Mouse (Mus musculus) right cerebral cortex, postnatal 25 days (tissue): ENCODE results near the gene Krt34.

Experiments used
- DNase-seq: peaks from one replicate; pipeline ENCODE4 v3.0.0; 2022

Gene Krt34

DNA sequence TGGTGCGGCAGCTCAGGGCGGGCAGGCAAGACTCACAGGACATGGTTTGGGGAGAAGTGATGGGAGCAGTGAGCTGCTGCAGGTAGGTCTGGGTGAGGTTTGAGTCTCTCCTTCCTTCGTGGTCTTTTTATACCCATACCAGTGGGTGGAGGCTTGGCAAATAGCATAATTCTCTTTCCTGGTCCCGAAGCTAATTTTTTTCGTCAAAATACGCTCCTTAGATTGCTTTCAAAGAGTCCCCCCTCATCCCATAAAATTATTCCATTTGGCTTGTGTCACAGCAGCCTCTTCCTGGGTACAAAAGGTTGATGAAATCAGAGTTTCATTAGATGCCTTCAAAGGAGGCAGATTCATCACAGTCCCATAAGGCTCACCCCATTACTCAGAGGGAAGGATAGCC is at the start of gene Krt34:
Gene Krt34 (minus strand): TSS at position 101 of the 400 bp plus-strand sequence.
- no peak for DNase-seq

DNA sequence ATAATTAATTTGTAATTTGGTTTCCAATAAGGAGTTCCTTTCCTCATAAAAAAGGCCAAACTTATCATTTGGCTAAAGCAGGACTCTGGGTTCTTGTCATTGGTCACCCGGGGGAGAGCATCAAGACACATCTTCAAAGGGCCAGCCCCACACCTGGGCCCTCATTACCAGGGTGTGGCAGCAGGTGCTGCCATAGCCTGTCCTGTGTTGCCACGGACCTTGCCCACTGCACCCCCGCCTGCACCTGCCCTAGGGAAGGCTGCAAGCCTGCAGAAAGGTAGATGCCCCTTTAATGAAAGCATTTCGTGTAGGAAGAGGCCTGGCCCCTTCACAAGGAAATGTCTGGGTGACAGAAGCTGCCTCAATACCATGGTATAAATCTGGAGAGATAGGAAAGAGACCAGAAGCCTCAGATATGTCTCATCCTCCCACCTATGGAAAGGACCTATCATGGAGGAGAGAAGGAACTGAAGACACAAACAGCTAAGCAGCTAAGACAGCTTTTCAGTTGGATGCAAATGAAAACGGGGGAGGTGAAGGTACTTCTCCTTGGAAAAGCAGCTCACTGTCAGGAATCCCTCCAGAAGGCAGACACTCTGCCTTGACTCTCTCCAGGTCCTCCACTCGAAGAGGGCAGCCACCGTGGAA is 47.1 kb upstream of the Krt34 start:
- no peak for DNase-seq

DNA sequence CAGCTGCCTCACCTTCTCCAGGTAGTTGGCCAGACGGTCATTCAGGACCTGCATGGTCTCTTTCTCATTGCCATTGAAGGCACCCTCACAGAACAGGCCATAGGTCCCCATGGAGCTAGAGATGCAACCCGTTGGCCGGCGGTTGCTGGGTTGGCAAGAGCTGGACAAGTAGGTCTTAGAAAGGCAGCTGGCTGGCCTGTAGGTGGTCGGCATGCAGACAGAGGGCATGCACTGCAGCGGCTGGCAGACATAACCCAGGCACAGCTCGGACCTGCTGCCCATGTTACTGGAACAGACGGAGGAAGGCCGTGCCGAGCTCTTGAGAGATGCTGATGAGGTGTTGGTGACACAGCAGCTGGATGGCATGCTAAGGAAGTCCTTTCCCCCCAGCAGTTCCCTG is 46.5 kb upstream of the Krt34 start, which contains the start of gene Krt32:
Gene Krt32 (minus strand): TSS at position 366 of the 400 bp plus-strand sequence.
- DNase-seq, result no peak

DNA sequence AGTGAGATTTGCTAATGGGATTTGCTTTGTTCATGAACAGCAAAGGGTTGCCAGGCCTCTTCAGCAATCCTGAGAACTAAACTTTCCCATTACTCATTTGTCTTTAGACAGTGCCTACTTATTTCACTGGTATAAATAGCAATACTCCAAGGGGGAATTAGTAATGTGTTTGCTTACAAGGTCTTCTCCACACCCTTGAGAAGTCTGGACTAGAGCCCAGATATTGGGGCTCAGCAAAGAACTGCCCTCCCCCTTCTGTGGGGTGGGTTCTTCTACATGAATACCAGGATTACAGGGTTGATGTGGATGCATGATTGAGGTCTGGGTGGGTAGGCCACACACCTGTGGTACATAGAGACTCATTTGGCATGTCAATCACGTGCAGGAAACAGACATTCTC is 32.5 kb upstream of the Krt34 start:
- DNase-seq, result no peak

DNA sequence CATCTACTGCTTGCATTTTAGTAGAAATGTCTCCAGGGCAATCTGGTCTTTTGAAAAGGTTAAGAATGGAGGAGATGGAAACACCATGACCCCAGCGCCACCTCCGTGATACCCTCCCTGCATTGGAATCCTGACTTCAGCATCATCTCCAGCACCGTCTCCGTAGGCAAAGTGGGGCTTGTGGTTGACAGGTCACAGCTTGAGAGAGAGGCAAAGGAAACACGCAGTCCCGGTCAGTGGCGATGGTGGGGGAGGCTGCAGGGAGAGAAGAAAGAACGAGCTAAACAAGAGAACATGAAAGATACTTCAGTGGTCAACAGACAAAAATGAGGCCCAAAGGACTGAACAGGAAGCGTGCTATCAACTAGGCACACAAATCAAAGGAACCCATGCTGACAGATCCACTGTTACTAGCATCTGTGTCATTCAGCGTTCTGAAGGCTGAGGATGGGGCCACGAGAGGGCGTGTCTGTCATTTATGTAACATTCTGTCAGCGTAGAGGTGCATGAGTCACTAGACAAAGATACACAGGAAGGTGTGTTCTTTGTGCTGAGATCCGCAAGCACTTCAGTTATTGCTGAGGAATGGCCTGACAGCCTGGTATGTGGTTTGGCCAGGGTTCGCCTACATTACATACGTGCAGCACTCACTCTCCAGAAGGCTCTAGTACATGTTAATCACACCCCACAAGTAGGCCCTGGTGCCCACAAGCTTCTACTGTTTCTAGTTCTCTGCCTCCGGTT is 26.1 kb upstream of the Krt34 start:
- no peak for DNase-seq

DNA sequence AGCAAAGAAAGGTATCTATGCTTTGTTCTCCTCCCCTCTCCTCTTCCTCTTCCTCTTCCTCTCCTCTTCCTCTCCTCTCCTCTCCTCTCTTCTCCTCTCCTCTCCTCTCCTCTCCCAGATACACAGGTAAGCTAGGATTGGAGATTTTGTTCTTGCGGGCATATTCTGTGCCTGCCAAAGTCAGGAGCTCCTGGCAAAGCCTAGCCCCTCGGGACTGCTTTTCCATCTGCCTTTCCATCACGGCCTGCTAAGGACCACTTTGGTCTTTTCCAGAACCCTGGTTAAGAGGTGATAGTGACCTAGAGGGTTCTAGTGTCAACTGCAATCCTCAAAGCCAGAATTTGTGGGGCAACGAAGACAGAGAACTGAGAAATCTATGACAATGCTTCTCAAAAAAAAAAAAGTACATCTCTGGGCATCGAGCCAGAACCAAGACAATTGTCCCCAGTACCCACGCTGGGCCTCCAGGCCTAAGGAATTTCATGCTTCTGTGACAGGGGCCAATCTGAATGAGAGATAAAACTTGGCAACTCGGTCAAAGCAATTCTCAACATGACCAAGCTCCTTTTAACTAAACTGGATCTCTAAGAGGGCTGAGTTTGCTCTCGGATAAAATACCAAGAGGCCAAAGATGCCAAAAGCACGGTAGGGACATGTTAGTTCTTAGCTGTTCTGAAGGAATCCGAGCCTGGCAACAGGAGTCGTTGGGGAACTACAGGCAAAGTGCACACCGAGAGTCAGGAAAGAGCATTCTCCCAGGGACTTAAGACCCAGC is 25.1 kb upstream of the Krt34 start:
- no peak for DNase-seq

DNA sequence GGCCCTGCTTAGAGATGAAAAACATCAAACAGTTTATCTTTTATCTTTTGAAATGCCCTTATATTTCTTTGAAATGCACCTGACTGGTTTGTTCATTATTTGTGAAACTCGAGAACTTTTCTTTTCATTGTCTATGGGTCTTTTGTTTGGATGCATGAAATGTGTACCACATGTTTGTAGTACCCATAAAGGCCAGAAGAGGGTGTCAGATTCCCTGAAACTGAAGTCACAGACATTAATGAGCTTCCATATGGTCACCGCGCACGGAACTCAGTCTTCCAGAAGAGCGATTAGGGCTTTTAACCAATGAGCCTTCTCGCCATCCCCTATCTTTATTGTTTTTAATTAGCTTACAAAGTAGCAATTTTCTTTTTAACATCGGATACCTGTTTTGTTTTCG is 17.5 kb upstream of the Krt34 start:
- no peak for DNase-seq

DNA sequence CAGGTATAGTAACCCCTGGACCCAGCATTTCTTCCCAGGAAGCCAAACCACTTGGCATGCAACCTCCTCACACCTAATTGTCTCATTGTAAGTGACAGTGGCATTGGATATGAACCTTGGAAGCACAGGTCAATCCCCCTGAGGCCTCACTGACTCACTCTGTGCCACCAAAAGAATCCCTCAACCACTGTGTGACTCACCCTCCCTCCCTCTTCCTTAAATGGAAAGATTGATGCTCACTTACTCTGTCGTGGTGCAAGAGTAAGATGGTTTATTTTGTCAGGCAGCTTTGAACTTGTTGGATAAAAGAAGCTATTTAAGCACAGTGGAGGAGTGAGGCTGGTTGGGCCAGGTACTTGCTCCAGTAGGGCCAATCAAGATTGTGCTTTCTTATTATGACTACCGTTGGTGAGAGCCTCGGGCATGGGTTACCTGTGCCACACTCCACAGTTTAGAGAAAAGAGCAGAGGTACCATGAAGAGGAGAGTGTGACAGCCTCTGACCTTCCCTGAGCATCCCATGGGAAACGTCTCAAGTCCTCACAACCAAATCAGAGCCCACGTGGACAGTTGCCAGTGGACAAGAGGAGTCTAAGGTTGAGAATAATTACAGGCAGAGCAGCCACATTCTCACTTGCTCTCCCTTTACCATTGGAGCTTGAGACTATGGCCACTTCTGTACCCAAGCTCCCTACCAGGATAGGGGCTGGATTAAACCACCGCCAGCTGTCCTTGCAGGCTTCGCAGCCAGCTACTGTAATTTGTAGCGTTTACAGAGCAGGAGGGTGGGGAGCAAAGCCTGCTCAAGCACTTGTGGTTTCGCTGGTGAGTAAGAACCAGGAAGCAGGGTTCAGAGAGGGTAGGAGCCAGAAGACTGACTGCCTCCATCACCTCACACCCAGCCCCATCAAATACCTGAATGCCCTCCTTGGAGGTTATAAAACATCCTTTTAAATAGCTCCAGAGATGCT is 14.6 kb upstream of the Krt34 start:
- DNase-seq, result no peak

DNA sequence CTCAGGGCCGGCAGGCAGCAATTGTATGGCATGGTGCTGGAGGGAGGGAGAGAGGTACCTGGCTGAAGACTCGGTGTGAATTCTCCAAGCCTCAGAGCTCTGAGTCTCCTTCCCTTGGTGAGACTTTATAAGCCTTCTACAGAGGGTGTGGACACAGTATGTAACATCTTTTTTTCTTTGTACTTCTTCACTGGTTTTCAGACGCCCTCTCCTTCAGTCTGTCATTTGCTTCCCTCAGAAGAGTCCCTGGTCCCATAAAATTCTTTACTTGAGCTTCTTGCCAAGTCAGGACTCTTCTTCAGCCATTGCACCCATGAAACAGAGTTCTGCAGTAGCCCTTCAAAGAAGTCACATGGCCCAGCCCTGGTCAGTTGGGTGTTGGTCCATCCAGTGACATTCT is 9.1 kb upstream of the Krt34 start, which contains the start of gene Krt31:
Gene Krt31 (minus strand): TSS at position 101 of the 400 bp plus-strand sequence.
- DNase-seq, result no peak

DNA sequence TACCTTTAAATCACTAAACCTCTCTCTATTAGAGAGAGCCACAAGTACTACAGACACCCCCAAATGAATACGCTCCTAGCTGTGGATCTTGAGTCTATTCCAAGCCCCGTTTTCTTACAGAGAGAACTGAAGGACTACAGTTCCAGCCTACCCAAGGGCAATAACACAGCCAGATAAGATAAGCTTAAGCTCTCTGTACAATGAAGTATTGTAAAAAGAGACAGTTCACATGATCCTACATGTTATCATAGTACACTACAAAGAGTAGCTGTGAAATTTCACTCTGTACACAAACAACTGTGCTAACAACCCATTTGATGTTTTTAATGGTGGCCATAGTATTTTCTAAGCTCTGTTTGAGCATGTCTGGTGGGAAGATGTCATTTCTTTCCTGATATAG is 5.8 kb upstream of the Krt34 start:
- DNase-seq, result no peak

DNA sequence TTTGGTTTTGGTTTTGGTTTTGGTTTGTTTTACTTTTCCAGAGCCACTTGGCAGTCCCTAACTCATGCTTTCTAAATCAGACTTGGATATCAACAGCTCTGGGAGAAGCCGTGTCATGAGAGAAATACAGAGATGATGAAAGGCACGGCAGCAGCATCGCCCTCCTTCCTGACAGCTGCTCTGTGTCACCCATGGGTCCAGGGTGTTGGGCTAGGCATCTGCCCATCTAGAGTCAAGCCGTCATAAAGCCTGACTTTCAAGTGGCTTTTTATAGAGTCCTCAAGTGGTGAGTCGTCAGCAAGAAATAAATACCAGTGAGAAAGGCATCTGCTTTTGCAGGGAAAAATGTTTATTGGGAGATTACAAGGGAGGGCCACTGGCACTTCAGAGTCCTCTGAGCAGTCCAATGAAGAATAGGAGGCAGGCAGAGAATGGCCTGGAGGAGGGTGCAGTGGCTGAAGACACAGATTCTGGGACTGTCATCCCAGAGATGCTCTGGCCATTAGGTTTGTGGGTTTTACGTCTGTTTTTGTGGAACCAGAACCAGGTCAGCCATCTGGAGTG is 5.0 kb upstream of the Krt34 start:
- no peak for DNase-seq

DNA sequence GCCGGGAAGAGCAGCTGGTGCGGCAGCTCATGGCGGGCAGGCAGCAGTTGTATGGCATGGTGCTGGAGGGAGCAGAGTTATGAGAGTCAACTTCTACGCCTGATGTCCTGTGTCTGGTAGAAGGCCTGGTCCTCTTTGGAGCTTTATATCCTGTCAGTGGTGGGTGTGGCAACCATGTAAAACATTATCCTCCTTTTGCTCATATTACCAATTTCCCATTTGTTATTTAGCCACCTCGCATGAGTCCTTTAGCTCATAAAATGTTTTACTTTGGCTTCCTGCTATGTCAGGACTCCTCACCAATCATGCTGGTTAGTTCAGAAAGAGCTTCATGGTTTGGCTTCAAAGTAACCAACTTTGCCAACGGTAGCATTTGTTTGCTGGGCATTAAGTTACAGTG is 11.6 kb downstream of the Krt34 start, which contains the start of gene Krt33b:
Gene Krt33b (minus strand): TSS at position 101 of the 400 bp plus-strand sequence.
- DNase-seq, result no peak

DNA sequence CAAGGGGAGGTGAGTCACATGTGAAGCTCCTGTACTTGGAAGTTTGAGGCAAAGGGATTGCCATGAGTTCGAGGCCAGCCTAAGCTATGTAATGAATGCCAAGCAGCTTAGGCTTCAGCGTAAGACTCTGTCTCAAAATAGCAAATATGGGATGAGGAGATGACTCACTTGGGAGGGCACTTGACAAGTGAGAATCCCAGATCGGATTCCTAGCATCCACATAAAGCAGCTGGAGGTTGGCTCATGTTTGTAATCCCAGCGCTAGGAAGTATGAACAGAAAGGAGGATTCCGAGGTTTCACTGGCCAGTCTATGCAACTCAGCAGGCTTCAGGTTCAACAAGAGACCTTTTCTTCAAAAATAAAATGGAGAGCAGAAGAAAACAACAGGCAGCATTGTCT is 19.9 kb downstream of the Krt34 start:
- no peak for DNase-seq

DNA sequence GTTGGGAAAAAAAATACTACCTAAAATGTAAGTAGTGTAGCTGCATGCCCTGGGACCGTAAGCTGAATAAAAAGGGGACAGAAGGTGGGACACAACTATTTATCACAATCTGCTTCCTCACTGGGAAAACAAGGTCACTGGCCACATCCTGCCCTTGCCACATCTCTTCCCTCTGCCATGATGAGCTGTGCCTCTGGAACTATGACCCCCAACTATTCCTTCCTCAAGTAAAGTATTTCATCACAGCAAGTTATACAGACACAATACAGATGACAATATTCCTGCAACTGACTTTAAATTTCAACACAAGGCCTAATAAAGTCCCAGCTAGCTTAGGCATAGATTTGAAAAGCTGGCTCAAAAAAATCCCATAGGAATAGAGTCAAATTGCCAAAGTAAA is 21.9 kb downstream of the Krt34 start:
- DNase-seq, result no peak

DNA sequence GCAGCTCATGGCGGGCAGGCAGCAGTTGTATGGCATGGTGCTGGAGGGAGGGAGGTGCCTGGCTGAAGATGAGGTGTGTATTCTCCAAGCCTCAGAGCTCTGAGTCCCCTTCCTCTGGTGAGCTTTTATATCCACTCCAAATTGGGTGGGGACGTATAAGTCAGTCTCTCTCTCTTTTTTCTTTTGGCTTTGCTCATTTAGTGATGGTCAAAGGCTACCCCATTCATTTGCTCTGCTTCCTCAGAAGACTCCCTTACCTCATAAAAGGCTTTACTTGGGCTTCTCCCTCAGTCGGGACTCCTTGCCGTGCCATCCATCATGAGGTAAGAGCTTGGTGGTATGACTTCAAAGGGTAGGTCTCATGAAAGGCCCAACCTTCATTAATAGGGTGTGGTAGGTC is 25.2 kb downstream of the Krt34 start, which contains the start of gene Krt33a:
Gene Krt33a (minus strand): TSS at position 101 of the 400 bp plus-strand sequence.
- DNase-seq, result no peak

DNA sequence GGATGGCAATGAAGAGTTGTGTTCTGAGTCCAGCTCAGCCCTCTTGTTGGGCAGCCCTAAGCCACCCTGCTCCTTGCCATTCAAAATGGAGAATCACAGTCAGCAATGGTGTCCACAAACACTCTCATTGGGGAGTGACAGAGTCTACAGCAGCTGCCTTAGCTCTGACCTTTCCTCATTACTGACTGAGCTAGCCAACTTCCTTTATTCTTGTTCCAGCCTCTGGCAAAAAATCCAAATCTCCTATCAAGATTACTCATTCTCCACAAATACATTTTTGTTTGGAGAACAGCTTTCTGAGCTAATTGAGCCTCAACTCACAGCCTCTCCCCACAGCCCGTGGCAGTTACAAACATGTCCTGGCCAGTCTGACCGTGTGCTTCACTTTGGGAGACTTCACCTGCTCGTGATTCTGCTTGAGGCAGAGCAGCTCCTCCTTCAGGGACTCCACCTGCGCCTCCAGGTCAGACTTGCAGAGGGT is 27.6 kb downstream of the Krt34 start:
- DNase-seq, result no peak

DNA sequence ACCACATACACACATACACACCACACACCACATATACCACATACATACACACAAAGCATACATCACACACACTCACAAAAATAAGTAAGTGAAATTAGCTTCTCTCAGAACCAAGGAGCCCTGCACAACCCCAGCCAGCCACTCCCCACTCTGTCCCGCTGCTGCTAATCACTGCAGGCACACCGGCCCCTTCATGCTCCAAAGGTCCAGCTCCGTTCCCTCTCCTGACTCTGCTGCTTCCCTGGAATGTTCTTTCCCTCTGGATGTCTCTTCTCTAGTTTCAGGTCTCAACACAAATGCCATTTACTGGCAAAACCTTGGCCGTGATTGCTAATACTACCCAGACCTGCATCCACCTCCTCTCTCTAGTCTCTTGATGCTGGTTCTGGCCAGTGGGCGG is 30.7 kb downstream of the Krt34 start:
- DNase-seq, result no peak

DNA sequence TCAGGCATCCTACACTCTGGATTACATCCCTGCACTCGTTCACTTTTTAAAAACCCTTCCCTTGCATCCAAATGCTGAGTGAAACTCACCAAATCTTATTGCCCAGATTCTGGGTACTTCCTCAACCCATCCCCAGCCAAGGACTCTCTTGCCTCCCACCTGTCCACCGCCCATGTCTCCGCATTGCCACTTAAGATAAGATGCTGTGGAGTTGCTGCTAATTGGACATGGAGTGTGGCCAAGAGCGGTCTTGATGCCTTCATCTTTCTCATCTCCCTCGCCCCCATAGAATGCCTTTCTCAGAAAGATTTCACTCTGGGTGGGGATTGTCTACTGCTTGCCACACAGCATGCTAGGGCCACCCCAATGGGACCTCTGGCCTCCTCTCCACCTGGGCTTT is 33.0 kb downstream of the Krt34 start:
- no peak for DNase-seq

DNA sequence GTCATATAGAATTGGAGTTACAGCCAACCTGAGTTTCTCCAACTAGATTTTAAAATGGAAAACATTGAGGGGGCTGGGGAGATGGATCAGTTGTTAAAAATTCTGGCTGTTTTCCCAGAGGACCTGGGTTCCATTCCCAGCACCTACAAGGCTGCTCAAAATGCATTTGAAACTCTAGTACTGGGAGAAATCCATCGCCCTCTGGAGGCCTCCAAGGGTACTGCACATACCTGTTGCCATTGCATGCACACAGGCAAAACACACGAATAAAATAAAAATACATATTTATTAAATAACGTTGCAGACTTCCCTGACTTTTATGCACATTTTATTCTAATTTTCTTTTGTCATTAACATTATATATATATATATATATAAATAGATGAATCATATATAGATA is 34.7 kb downstream of the Krt34 start:
- DNase-seq, result no peak

DNA sequence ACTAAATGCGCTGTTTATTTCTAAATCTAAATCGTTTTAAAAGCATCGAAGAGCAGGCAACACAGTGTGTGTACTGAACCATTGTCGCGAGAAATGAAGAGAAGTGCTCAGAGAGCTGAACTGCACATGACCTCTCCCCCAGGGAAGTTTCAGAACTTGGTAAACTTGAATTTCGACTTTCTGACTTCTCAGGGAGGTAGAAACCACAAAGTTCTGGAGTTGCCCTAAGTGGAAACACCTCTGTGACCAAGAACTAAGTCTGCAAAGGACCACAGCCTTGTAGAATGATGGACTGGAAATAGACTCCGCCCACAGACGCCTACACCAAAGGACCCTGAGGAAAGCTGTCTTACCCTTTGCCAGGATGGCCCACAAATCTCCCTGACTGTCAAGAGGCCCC is 35.4 kb downstream of the Krt34 start:
- no peak for DNase-seq

DNA sequence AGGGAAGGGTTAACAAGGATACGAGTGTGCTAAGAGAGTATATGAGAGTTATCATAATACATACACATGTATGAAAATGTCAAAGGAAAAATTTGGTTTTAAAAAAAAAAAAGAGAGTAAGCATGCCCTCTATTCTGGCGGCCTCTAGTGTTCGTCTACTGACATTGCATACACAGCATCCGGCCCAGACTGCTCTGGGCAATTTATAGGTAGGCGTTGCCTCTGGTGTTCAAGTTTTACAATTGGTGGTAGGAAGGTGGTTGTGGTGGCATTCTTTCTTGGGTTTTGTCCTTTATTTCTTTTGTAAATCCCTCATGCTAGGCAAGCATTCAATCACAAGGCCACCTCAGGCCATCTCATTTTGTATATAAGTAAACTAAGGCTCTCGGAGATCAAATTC is 36.5 kb downstream of the Krt34 start:
- DNase-seq, result no peak

DNA sequence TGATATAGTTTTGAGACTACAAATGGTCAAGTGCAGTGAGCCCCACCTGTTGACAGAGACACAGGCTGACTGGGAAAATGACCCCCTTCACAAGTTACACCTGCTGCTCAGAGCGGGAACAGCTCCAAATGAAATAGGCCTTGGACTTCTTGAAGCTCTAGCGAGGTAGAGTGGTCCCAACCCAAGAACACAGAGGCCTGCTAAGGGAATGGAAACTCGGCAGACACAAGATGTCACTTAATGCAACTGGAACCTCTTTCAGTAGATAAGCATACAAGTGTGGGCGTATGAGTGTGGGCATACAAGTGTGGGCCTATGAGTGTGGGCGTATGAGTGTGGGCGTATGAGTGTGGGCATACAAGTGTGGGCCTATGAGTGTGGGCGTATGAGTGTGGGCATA is 42.3 kb downstream of the Krt34 start:
- no peak for DNase-seq
